Mouse (Mus musculus): ENCODE results near the gene Nr1h4.

DNA sequence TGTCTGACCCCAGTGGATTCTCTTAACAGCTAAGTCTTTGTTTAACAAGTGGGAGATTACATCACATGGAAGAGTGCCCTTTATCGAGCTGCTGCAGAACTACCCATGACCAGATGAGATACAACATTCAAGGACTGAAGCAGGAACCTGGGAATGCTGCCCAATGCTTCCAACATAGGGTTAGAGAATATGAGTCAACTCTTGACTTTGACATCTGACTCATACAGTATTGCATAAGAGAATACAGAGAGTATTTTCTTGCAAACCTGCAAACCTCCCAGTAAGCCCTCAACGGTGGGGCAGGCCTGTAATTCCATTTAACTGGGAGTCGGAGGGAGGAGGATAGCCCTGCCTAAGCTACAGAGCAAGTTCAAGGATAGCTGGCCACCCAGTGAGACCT, 74.6 kb downstream of the Nr1h4 start:
- TF ChIP-seq POLR2A (IDR thresholded peaks at IDR 0.05; ENCODE audit: borderline replicate concordance, extremely low read depth, insufficient read depth, insufficient read length, poor library complexity, severe bottlenecking) (no peak), CTCF (IDR thresholded peaks at IDR 0.05; ENCODE audit: borderline replicate concordance, extremely low read depth, insufficient read depth, insufficient read length) (no peak)
